Mouse (Mus musculus) megakaryocyte-erythroid progenitor cell, adult 5 weeks (primary cell): Measurements from ENCODE around the gene Fam219b. TPM values are rescaled to one million over a fixed set of nuclear protein-coding genes. Genes with fewer than 3 reads are reported as not detected.

Experiments
- polyA plus RNA-seq: library from polyadenylated mRNA; stranded (reverse); fragments of >175 nt; gene quantifications from 2 replicates; pipeline ENCODE4 v1.2.3, GENCODE M21; 2012

The Fam219b gene
- 10.4 and 14.8 TPM in 2 replicates for polyA plus RNA-seq

GRCm38 (mm10) chr9:57537044-57537727 lies at the start of gene Fam219b:
Gene Fam219b (plus strand): TSS chr9:57537528.

GRCm38 (mm10) chr9:57503622-57504380 lies 33.5 kb upstream of the Fam219b start, which contains the start of gene Rpp25:
Gene Rpp25 (plus strand): TSS chr9:57504026.

GRCm38 (mm10) chr9:57521056-57521911 lies 16.0 kb upstream of the Fam219b start, which contains the start of gene Cox5a:
Gene Cox5a (plus strand): TSS chr9:57521274.

GRCm38 (mm10) chr9:57552139-57552887 lies 15.0 kb downstream of the Fam219b start, which contains the start of gene Mpi:
Gene Mpi (minus strand): TSS chr9:57552763.

GRCm38 (mm10) chr9:57560861-57561710 lies 23.8 kb downstream of the Fam219b start, which contains the start of gene Scamp2:
Gene Scamp2 (plus strand): TSS chr9:57560943.

GRCm38 (mm10) chr9:57589224-57590126 lies 52.1 kb downstream of the Fam219b start, which contains the start of gene Ulk3:
Gene Ulk3 (plus strand): TSS chr9:57589452.

Other genes starting within 250 kb of the Fam219b start
- 5.8 and 6.9 TPM in 2 replicates for gene Ppcdc, start 97.4 kb upstream of the Fam219b start, polyA plus RNA-seq
- 0.84 and 2.5 TPM in 2 replicates for gene Scamp5, start 69.5 kb upstream of the Fam219b start, polyA plus RNA-seq
- 0.13 and 0.38 TPM in 2 replicates for gene Rpp25, start 33.5 kb upstream of the Fam219b start, polyA plus RNA-seq
- 434 and 534 TPM in 2 replicates for gene Cox5a, start 16.3 kb upstream of the Fam219b start, polyA plus RNA-seq
- 6.2 and 8.3 TPM in 2 replicates for gene Mpi, start 15.2 kb downstream of the Fam219b start, polyA plus RNA-seq
- gene Scamp2, start 23.4 kb downstream of the Fam219b start, polyA plus RNA-seq, result 39.3 and 40.6 TPM in 2 replicates
- gene Ulk3, start 51.9 kb downstream of the Fam219b start, polyA plus RNA-seq, result 3.7 and 5.0 TPM in 2 replicates
- gene Cplx3, start 68.8 kb downstream of the Fam219b start, polyA plus RNA-seq, result 0.16 TPM in 1 of 2 replicates, not detected in the other
- gene Lman1l, start 83.2 kb downstream of the Fam219b start, polyA plus RNA-seq, result not detected in 2 replicates
- gene Csk, start 116.1 kb downstream of the Fam219b start, polyA plus RNA-seq, result 284 and 309 TPM in 2 replicates
- gene Cyp1a2, start 146.2 kb downstream of the Fam219b start, polyA plus RNA-seq, result not detected in 2 replicates
- gene Cyp1a1, start 150.4 kb downstream of the Fam219b start, polyA plus RNA-seq, result 0.08 and 0.12 TPM in 2 replicates
- gene Edc3, start 171.0 kb downstream of the Fam219b start, polyA plus RNA-seq, result 11.6 and 12.9 TPM in 2 replicates
- 70.6 and 84.9 TPM in 2 replicates for gene Clk3, start 228.3 kb downstream of the Fam219b start, polyA plus RNA-seq